ENCODE assay signal across 14 mouse cellular contexts in the genomic region with DNA sequence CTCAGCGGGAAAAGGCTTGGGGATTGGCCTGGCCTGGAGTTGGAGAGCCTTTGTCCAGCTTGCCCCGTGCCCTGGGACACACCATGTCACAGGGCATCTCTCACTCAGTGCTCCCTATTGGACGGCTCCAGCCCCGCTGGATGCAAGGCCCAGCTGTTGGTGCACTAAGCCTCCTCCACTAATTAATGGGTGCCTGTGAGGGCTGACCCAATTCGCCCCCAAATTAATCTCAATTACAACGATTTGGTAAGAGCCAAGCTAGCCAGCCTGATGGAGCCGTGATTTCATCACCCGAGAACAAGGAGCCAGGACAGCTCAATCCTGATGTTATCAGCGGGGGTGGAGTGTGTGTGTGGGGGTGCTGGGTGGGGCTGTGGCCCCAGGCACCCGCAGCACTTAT.
DNase-seq lines count a peak whose midpoint lies in the region; ATAC-seq and TF ChIP-seq lines count a peak whose summit lies in the region.
"Had no signal": no experiment of that assay in that cellular context is flagged by ENCODE, and none has a peak within 500 bp of the region (broad histone marks: within the 10 kb centered on the region; RNA-seq: fewer than 3 reads in every experiment).

No protein-coding gene starts in this region.

- no peaks in the 10 kb centered on the region for H3K9me3 ChIP-seq in hindbrain, embryonic 10.5 days
- no peaks in the 10 kb centered on the region for H3K9me3 ChIP-seq in hindbrain, embryonic 14.5 days (ENCODE audit: control insufficient read depth, low read length)
- no peaks in the 10 kb centered on the region for H3K9me3 ChIP-seq in ES-Bruce4 (replicated peaks; ENCODE audit: control insufficient read depth, insufficient read depth, low read length, poor library complexity, severe bottlenecking)
- no peaks in the 10 kb centered on the region for H3K9me3 ChIP-seq in MEL (replicated peaks; ENCODE audit: insufficient read depth, low read length)
- H3K9me3 ChIP-seq in lung, postnatal 0 days (ENCODE audit: low read length), result no peaks in the 10 kb centered on the region
- H3K9me3 ChIP-seq: heart, embryonic 15.5 days; limb, embryonic 12.5 days had no signal

- 48% methylated on average over 10 of the region's 10 CpGs for WGBS in hindbrain, embryonic 10.5 days
- WGBS in hindbrain, embryonic 14.5 days, result 39% methylated on average over 10 of the region's 10 CpGs
- 49% methylated on average over 10 of the region's 10 CpGs for WGBS in lung, postnatal 0 days

- no peak overlapping the region for H3K9ac ChIP-seq in hindbrain, embryonic 14.5 days
- H3K9ac ChIP-seq in ES-Bruce4 (ENCODE audit: low read depth, poor library complexity, severe bottlenecking) (peak overlapping the region; percentile 12; the same call in 1 of the 2 replicates), MEL (ENCODE audit: control insufficient read depth, low read depth, low read length, poor library complexity, severe bottlenecking) (no peak overlapping the region)
- no peak overlapping the region for H3K9ac ChIP-seq in lung, postnatal 0 days (replicated peaks; ENCODE audit: low read depth)
- H3K9ac ChIP-seq: heart, embryonic 15.5 days; limb, embryonic 12.5 days had no signal

- no peak for TF ChIP-seq RAD21 in MEL (IDR thresholded peaks at IDR 0.05; ENCODE audit: low read depth, low read length)

- H3K4me1 ChIP-seq in hindbrain, embryonic 10.5 days (replicated peaks), result peaks cover 73% of the 10 kb centered on the region
- peaks cover 10% of the 10 kb centered on the region for H3K4me1 ChIP-seq in hindbrain, embryonic 14.5 days (replicated peaks; ENCODE audit: control insufficient read depth, insufficient read depth, low read length)
- H3K4me1 ChIP-seq in ES-Bruce4 (ENCODE audit: control insufficient read depth, insufficient read depth, low read length) (peaks cover 9% of the 10 kb centered on the region), MEL (ENCODE audit: control insufficient read depth in 1 of 2, insufficient read depth in 2 of 2, low read length in 2 of 2) (peaks cover 0 to 9% of the 10 kb centered on the region in 2 experiments; a peak in 2 of 4 replicates)
- no peaks in the 10 kb centered on the region for H3K4me1 ChIP-seq in lung, postnatal 0 days (ENCODE audit: insufficient read depth, low read depth, low read length)

- peaks cover 65% of the 10 kb centered on the region for H3K27me3 ChIP-seq in hindbrain, embryonic 10.5 days (ENCODE audit: insufficient read depth, poor library complexity, severe bottlenecking)
- H3K27me3 ChIP-seq in hindbrain, embryonic 14.5 days (ENCODE audit: control insufficient read depth, insufficient read depth, low read length), result no peaks in the 10 kb centered on the region
- H3K27me3 ChIP-seq in ES-Bruce4 (ENCODE audit: control insufficient read depth, insufficient read depth, low read length, poor library complexity, severe bottlenecking), result no peaks in the 10 kb centered on the region
- no peaks in the 10 kb centered on the region for H3K27me3 ChIP-seq in MEL (ENCODE audit: control insufficient read depth in 1 of 2, insufficient read depth in 2 of 2, low read length in 2 of 2)
- no peaks in the 10 kb centered on the region for H3K27me3 ChIP-seq in lung, postnatal 0 days (replicated peaks; ENCODE audit: insufficient read depth, low read length)

- no peaks in the 10 kb centered on the region for H3K36me3 ChIP-seq in hindbrain, embryonic 10.5 days
- H3K36me3 ChIP-seq in hindbrain, embryonic 14.5 days (replicated peaks; ENCODE audit: control insufficient read depth, insufficient read depth), result no peaks in the 10 kb centered on the region
- H3K36me3 ChIP-seq in ES-Bruce4 (ENCODE audit: control insufficient read depth, insufficient read depth, low read length, poor library complexity, severe bottlenecking), result no peaks in the 10 kb centered on the region
- H3K36me3 ChIP-seq in MEL (ENCODE audit: control insufficient read depth in 1 of 2, insufficient read depth in 2 of 2, low read length in 2 of 2), result no peaks in the 10 kb centered on the region; a peak in 1 of 4 replicates
- H3K36me3 ChIP-seq in lung, postnatal 0 days (ENCODE audit: insufficient read depth, low read length), result no peaks in the 10 kb centered on the region
- H3K36me3 ChIP-seq: heart, embryonic 15.5 days; limb, embryonic 12.5 days had no signal

- no peak for DNase-seq in hindbrain, embryonic 10.5 days (ENCODE audit: low spot score)
- DNase-seq in hindbrain, embryonic 14.5 days (ENCODE audit: low spot score), result no peak
- DNase-seq in MEL (ENCODE audit: low read depth, low spot score), result no peak
- peak; percentile 61 for DNase-seq in lung, postnatal 0 days (ENCODE audit: low spot score)
- no peak for DNase-seq in spleen, postnatal 10 days (ENCODE audit: low spot score in 2 of 2)
- no peak for DNase-seq in testis, postnatal 10 days (ENCODE audit: low spot score)
- DNase-seq: gastrocnemius, postnatal 36 days; right cerebral cortex, postnatal 4 days; thymus, postnatal 4 days had no signal

- no peak for TF ChIP-seq CTCF in ES-Bruce4 (IDR thresholded peaks at IDR 0.05; ENCODE audit: low read depth, low read length)
- no peak for TF ChIP-seq CTCF in MEL (IDR thresholded peaks at IDR 0.05 in 2 of 3, conservative IDR thresholded peaks at IDR 0.05 in 1 of 3; ENCODE audit: control insufficient read depth in 1 of 3, insufficient read depth in 1 of 3, low read depth in 2 of 3, low read length in 3 of 3, poor library complexity in 1 of 3, severe bottlenecking in 1 of 3)
- TF ChIP-seq CTCF in lung, postnatal 0 days (IDR thresholded peaks at IDR 0.05), result no peak

- peak overlapping the region; percentile 81 for H3K27ac ChIP-seq in hindbrain, embryonic 10.5 days
- H3K27ac ChIP-seq in hindbrain, embryonic 14.5 days, result no peak overlapping the region
- no peak overlapping the region for H3K27ac ChIP-seq in ES-Bruce4 (ENCODE audit: insufficient read depth, low read length)
- no peak overlapping the region for H3K27ac ChIP-seq in MEL (ENCODE audit: control insufficient read depth, low read depth, low read length)
- H3K27ac ChIP-seq in lung, postnatal 0 days (ENCODE audit: low read length), result no peak overlapping the region
- H3K27ac ChIP-seq: heart, embryonic 15.5 days; limb, embryonic 12.5 days had no signal

- no peaks in the 10 kb centered on the region for H3K79me2 ChIP-seq in MEL (ENCODE audit: control insufficient read depth, insufficient read depth, low read length, poor library complexity)

- H3K4me2 ChIP-seq in hindbrain, embryonic 14.5 days (replicated peaks), result no peak overlapping the region
- no peak overlapping the region for H3K4me2 ChIP-seq in lung, postnatal 0 days (replicated peaks; ENCODE audit: low read depth, low read length)
- H3K4me2 ChIP-seq: heart, embryonic 15.5 days; limb, embryonic 12.5 days; midbrain, embryonic 11.5 days had no signal

- no peak for ATAC-seq in hindbrain, embryonic 14.5 days (ENCODE audit: low FRiP score)
- ATAC-seq in lung, postnatal 0 days, result peak; percentile 77
- ATAC-seq in megakaryocyte-erythroid progenitor cell, adult 5-6 weeks (replicated peaks; ENCODE audit: low FRiP score, low TSS enrichment, poor library complexity, severe bottlenecking), result no peak

- TF ChIP-seq EP300 in ES-Bruce4 (IDR thresholded peaks at IDR 0.05; ENCODE audit: insufficient read depth, low read depth, low read length) (no peak), MEL (IDR thresholded peaks at IDR 0.05; ENCODE audit: low read depth in 1 of 2, low read length in 2 of 2) (no peak)
- TF ChIP-seq EP300 in lung, postnatal 0 days (IDR thresholded peaks at IDR 0.05), result no peak

- no peak for TF ChIP-seq POLR2A in ES-Bruce4 (IDR thresholded peaks at IDR 0.05; ENCODE audit: insufficient read depth, low read length)
- no peak for TF ChIP-seq POLR2A in MEL (IDR thresholded peaks at IDR 0.05; ENCODE audit: control insufficient read depth in 1 of 2, insufficient read depth in 1 of 2, low read depth in 1 of 2, low read length in 2 of 2, poor library complexity in 1 of 2)

- no peak overlapping the region for H3K4me3 ChIP-seq in hindbrain, embryonic 10.5 days
- H3K4me3 ChIP-seq in hindbrain, embryonic 14.5 days (replicated peaks; ENCODE audit: low read length), result no peak overlapping the region
- no peak overlapping the region for H3K4me3 ChIP-seq in ES-Bruce4 (ENCODE audit: low read depth, low read length)
- H3K4me3 ChIP-seq in MEL (ENCODE audit: control insufficient read depth in 1 of 2, insufficient read depth in 1 of 2, low read depth in 2 of 2, low read length in 2 of 2), result no peak overlapping the region
- H3K4me3 ChIP-seq in lung, postnatal 0 days (ENCODE audit: low read depth, low read length), result no peak overlapping the region
- H3K4me3 ChIP-seq: heart, embryonic 15.5 days; limb, embryonic 12.5 days had no signal

TF ChIP-seq in MEL, 35 proteins besides CTCF, POLR2A, EP300 and RAD21:
- TF ChIP-seq ZC3H11A (IDR thresholded peaks at IDR 0.05; ENCODE audit: low read depth, low read length), result no peak
- TF ChIP-seq RCOR1 (IDR thresholded peaks at IDR 0.05; ENCODE audit: low read depth, low read length), result peak; percentile 14; the same call in 1 of the 2 replicates
